Mouse (Mus musculus): ENCODE measurements around the gene Bmp6. TPM values are rescaled to one million over a fixed set of nuclear protein-coding genes. Genes with fewer than 3 reads are reported as not detected.

The Bmp6 gene
- polyA plus RNA-seq, 1 experiment from 2014 or later: 4.2 TPM

- Histone ChIP-seq H3K9me3 (ENCODE audit: control insufficient read depth, low read length) (no peaks in the 10 kb centered on the region), H3K4me1 (ENCODE audit: control insufficient read depth, insufficient read depth, low read length) (no peaks in the 10 kb centered on the region), H3K36me3 (ENCODE audit: control insufficient read depth, insufficient read depth, low read length) (no peaks in the 10 kb centered on the region), H3K4me3 (replicated peaks; ENCODE audit: low read depth, low read length) (no peak overlapping the region), H3K9ac (replicated peaks; ENCODE audit: low read length) (no peak overlapping the region), H3K27me3 (ENCODE audit: control insufficient read depth, insufficient read depth, low read length) (no peaks in the 10 kb centered on the region), H3K4me2 (ENCODE audit: low read length) (no peak overlapping the region), H3K27ac (replicated peaks; ENCODE audit: low read depth, low read length) (no peak overlapping the region)
- ATAC-seq (ENCODE audit: low FRiP score, low TSS enrichment) (no peak), DNase-seq (no peak)
- WGBS: 66% methylated on average over 6 of the region's 6 CpGs
Observed at GRCm38 (mm10) chr13:38430075-38430474, 85.2 kb downstream of the Bmp6 start.

- Histone ChIP-seq H3K27ac (replicated peaks; ENCODE audit: low read depth, low read length) (no peak overlapping the region), H3K9me3 (ENCODE audit: control insufficient read depth, low read length) (no peaks in the 10 kb centered on the region), H3K9ac (replicated peaks; ENCODE audit: low read length) (no peak overlapping the region), H3K4me3 (replicated peaks; ENCODE audit: low read depth, low read length) (no peak overlapping the region), H3K27me3 (ENCODE audit: control insufficient read depth, insufficient read depth, low read length) (no peaks in the 10 kb centered on the region), H3K4me1 (ENCODE audit: control insufficient read depth, insufficient read depth, low read length) (no peaks in the 10 kb centered on the region), H3K36me3 (ENCODE audit: control insufficient read depth, insufficient read depth, low read length) (no peaks in the 10 kb centered on the region), H3K4me2 (ENCODE audit: low read length) (no peak overlapping the region)
- 97% methylated on average over 5 of the region's 5 CpGs for WGBS
- DNase-seq (no peak), ATAC-seq (ENCODE audit: low FRiP score, low TSS enrichment) (no peak)
Observed at GRCm38 (mm10) chr13:38434831-38435230, 89.9 kb downstream of the Bmp6 start.

- Histone ChIP-seq H3K36me3 (ENCODE audit: control insufficient read depth, insufficient read depth, low read length) (no peaks in the 10 kb centered on the region), H3K9ac (replicated peaks; ENCODE audit: low read length) (no peak overlapping the region), H3K9me3 (ENCODE audit: control insufficient read depth, low read length) (no peaks in the 10 kb centered on the region), H3K4me1 (ENCODE audit: control insufficient read depth, insufficient read depth, low read length) (no peaks in the 10 kb centered on the region), H3K4me2 (ENCODE audit: low read length) (no peak overlapping the region), H3K27me3 (ENCODE audit: control insufficient read depth, insufficient read depth, low read length) (no peaks in the 10 kb centered on the region), H3K27ac (replicated peaks; ENCODE audit: low read depth, low read length) (no peak overlapping the region), H3K4me3 (replicated peaks; ENCODE audit: low read depth, low read length) (no peak overlapping the region)
- ATAC-seq (ENCODE audit: low FRiP score, low TSS enrichment) (no peak), DNase-seq (peak; percentile 12)
- WGBS: 24% methylated on average over 5 of the region's 5 CpGs
Observed at GRCm38 (mm10) chr13:38437930-38438329, 93.0 kb downstream of the Bmp6 start.

- H3K4me3 ChIP-seq (replicated peaks; ENCODE audit: low read depth, low read length): no peak overlapping the region
- no peak overlapping the region for H3K4me2 ChIP-seq (ENCODE audit: low read length)
- H3K36me3 ChIP-seq (ENCODE audit: control insufficient read depth, insufficient read depth, low read length): no peaks in the 10 kb centered on the region
- H3K27ac ChIP-seq (replicated peaks; ENCODE audit: low read depth, low read length): no peak overlapping the region
- no peak for ATAC-seq (ENCODE audit: low FRiP score, low TSS enrichment)
- 96% methylated on average over 10 of the region's 10 CpGs for WGBS
- no peak for DNase-seq
- no peak overlapping the region for H3K9ac ChIP-seq (replicated peaks; ENCODE audit: low read length)
- no peaks in the 10 kb centered on the region for H3K4me1 ChIP-seq (ENCODE audit: control insufficient read depth, insufficient read depth, low read length)
- H3K9me3 ChIP-seq (ENCODE audit: control insufficient read depth, low read length): no peaks in the 10 kb centered on the region
- H3K27me3 ChIP-seq (ENCODE audit: control insufficient read depth, insufficient read depth, low read length): no peaks in the 10 kb centered on the region
Observed at GRCm38 (mm10) chr13:38440240-38440639, 95.3 kb downstream of the Bmp6 start.

GRCm38 (mm10) chr13:38448516-38449015 lies 103.7 kb downstream of the Bmp6 start:
- 92% methylated on average over 6 of the region's 6 CpGs for WGBS
- DNase-seq: no peak

GRCm38 (mm10) chr13:38450051-38450971 lies 105.4 kb downstream of the Bmp6 start:
- Histone ChIP-seq H3K9me3 (ENCODE audit: control insufficient read depth, low read length) (no peaks in the 10 kb centered on the region), H3K27ac (replicated peaks; ENCODE audit: low read depth, low read length) (no peak overlapping the region), H3K4me2 (ENCODE audit: low read length) (no peak overlapping the region), H3K36me3 (ENCODE audit: control insufficient read depth, insufficient read depth, low read length) (no peaks in the 10 kb centered on the region), H3K4me1 (ENCODE audit: control insufficient read depth, insufficient read depth, low read length) (no peaks in the 10 kb centered on the region), H3K27me3 (ENCODE audit: control insufficient read depth, insufficient read depth, low read length) (no peaks in the 10 kb centered on the region), H3K4me3 (replicated peaks; ENCODE audit: low read depth, low read length) (no peak overlapping the region), H3K9ac (replicated peaks; ENCODE audit: low read length) (no peak overlapping the region)
- DNase-seq (no peak), ATAC-seq (ENCODE audit: low FRiP score, low TSS enrichment) (no peak)
- 65% methylated on average over 20 of the region's 20 CpGs for WGBS

More at GRCm38 (mm10) chr13:38448516-38449015, 103.7 kb downstream of the Bmp6 start:
- H3K4me3 ChIP-seq (replicated peaks; ENCODE audit: low read depth, low read length): no peak overlapping the region
- no peak overlapping the region for H3K9ac ChIP-seq (replicated peaks; ENCODE audit: low read length)
- H3K4me2 ChIP-seq (ENCODE audit: low read length): no peak overlapping the region
- H3K9me3 ChIP-seq (ENCODE audit: control insufficient read depth, low read length): no peaks in the 10 kb centered on the region
- H3K27me3 ChIP-seq (ENCODE audit: control insufficient read depth, insufficient read depth, low read length): no peaks in the 10 kb centered on the region
- ATAC-seq (ENCODE audit: low FRiP score, low TSS enrichment): no peak
- H3K36me3 ChIP-seq (ENCODE audit: control insufficient read depth, insufficient read depth, low read length): no peaks in the 10 kb centered on the region
- no peak overlapping the region for H3K27ac ChIP-seq (replicated peaks; ENCODE audit: low read depth, low read length)
- H3K4me1 ChIP-seq (ENCODE audit: control insufficient read depth, insufficient read depth, low read length): no peaks in the 10 kb centered on the region

GRCm38 (mm10) chr13:38451446-38451845 lies 106.5 kb downstream of the Bmp6 start:
- H3K36me3 ChIP-seq (ENCODE audit: control insufficient read depth, insufficient read depth, low read length): no peaks in the 10 kb centered on the region
- no peak overlapping the region for H3K4me2 ChIP-seq (ENCODE audit: low read length)
- ATAC-seq (ENCODE audit: low FRiP score, low TSS enrichment) (no peak), DNase-seq (no peak)
- no peak overlapping the region for H3K4me3 ChIP-seq (replicated peaks; ENCODE audit: low read depth, low read length)
- H3K27ac ChIP-seq (replicated peaks; ENCODE audit: low read depth, low read length): no peak overlapping the region
- 59% methylated on average over 5 of the region's 5 CpGs for WGBS
- no peak overlapping the region for H3K9ac ChIP-seq (replicated peaks; ENCODE audit: low read length)
- H3K4me1 ChIP-seq (ENCODE audit: control insufficient read depth, insufficient read depth, low read length): no peaks in the 10 kb centered on the region
- no peaks in the 10 kb centered on the region for H3K27me3 ChIP-seq (ENCODE audit: control insufficient read depth, insufficient read depth, low read length)
- no peaks in the 10 kb centered on the region for H3K9me3 ChIP-seq (ENCODE audit: control insufficient read depth, low read length)

GRCm38 (mm10) chr13:38463410-38463809 lies 118.5 kb downstream of the Bmp6 start:
- WGBS: 88% methylated on average over 1 of the region's 1 CpGs
- Histone ChIP-seq H3K27ac (replicated peaks; ENCODE audit: low read depth, low read length) (no peak overlapping the region), H3K4me2 (ENCODE audit: low read length) (no peak overlapping the region), H3K9me3 (ENCODE audit: control insufficient read depth, low read length) (no peaks in the 10 kb centered on the region), H3K9ac (replicated peaks; ENCODE audit: low read length) (no peak overlapping the region), H3K36me3 (ENCODE audit: control insufficient read depth, insufficient read depth, low read length) (no peaks in the 10 kb centered on the region), H3K27me3 (ENCODE audit: control insufficient read depth, insufficient read depth, low read length) (no peaks in the 10 kb centered on the region), H3K4me1 (ENCODE audit: control insufficient read depth, insufficient read depth, low read length) (no peaks in the 10 kb centered on the region), H3K4me3 (replicated peaks; ENCODE audit: low read depth, low read length) (no peak overlapping the region)
- ATAC-seq (ENCODE audit: low FRiP score, low TSS enrichment) (no peak), DNase-seq (no peak)

- no peak overlapping the region for H3K4me2 ChIP-seq (ENCODE audit: low read length)
- DNase-seq: no peak
Observed at GRCm38 (mm10) chr13:38470882-38471281, 126.0 kb downstream of the Bmp6 start.

More at GRCm38 (mm10) chr13:38470882-38471281, 126.0 kb downstream of the Bmp6 start:
- Histone ChIP-seq H3K27me3 (ENCODE audit: control insufficient read depth, insufficient read depth, low read length) (no peaks in the 10 kb centered on the region), H3K4me1 (ENCODE audit: control insufficient read depth, insufficient read depth, low read length) (no peaks in the 10 kb centered on the region), H3K36me3 (ENCODE audit: control insufficient read depth, insufficient read depth, low read length) (no peaks in the 10 kb centered on the region), H3K27ac (replicated peaks; ENCODE audit: low read depth, low read length) (no peak overlapping the region), H3K9ac (replicated peaks; ENCODE audit: low read length) (no peak overlapping the region), H3K9me3 (ENCODE audit: control insufficient read depth, low read length) (no peaks in the 10 kb centered on the region), H3K4me3 (replicated peaks; ENCODE audit: low read depth, low read length) (no peak overlapping the region)
- ATAC-seq (ENCODE audit: low FRiP score, low TSS enrichment): no peak
- WGBS: 88% methylated on average over 5 of the region's 5 CpGs
